Mouse (Mus musculus) yolk sac, embryonic 10.5 days (tissue): ENCODE results near the gene Cul3.
"Not testable (repeated sequence)": the region's sequence is repeated elsewhere in the genome, so short reads cannot be mapped to it uniquely, and the experiment has no call there.

ENCODE experiments used
- DNase-seq: peaks from one replicate; pipeline ENCODE4 v3.0.0-alpha.2; 2017; ENCODE audit warnings: low spot score

The Cul3 gene

DNA sequence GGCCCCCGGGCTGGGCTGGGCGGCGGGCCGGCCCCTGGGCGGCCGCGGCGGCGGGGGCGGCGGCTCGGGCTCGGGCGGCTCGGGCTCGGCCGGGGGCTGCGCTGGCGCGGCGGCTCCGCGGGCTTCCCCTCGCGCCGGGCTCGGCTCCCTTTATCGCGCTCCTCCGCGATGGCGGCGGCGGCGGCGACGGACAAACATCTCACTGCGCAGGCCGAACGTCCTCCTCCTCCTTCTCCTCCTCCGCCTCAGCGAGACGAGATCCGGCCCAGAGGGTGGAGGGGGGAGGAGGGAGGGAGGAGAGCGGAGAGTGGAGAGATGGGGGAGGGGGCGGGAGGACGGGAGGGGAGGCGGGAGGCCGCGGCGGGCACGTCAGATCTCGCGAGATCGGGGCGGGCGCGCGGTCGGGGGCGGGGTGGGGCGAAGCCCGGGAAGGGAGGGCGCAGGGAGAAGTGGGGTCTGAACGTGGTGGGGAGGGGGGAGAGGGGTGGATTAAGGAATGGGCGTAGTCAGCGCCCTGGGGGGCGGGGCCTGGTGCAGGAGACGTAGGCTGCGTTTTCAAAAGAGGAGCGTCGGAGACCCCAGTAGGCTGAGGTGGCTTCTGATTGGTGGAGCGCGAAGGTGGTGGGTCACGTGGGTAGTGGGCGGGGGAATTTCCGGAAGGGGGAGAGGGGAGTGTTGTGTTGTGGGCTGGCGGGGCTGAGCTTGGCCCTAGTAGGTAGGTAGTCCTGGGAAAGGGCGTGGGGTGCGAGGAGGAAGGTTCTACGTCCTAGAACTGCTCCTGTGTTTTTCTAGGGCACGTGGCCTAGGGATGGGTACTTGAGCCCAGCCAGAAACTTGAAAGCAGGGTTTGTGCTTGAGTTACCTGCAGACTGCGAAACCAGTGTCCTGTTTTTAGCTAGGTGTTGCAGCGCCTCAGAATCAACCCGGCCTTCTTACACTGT, at the start of gene Cul3:
Gene Cul3 (minus strand): TSS at position 45 of the 941 bp plus-strand sequence.
- DNase-seq, result peak; percentile 99

- no peak for DNase-seq
These were observed 49.2 kb upstream of the Cul3 start for GRCm38 (mm10) chr1:80389518-80389917.

DNA sequence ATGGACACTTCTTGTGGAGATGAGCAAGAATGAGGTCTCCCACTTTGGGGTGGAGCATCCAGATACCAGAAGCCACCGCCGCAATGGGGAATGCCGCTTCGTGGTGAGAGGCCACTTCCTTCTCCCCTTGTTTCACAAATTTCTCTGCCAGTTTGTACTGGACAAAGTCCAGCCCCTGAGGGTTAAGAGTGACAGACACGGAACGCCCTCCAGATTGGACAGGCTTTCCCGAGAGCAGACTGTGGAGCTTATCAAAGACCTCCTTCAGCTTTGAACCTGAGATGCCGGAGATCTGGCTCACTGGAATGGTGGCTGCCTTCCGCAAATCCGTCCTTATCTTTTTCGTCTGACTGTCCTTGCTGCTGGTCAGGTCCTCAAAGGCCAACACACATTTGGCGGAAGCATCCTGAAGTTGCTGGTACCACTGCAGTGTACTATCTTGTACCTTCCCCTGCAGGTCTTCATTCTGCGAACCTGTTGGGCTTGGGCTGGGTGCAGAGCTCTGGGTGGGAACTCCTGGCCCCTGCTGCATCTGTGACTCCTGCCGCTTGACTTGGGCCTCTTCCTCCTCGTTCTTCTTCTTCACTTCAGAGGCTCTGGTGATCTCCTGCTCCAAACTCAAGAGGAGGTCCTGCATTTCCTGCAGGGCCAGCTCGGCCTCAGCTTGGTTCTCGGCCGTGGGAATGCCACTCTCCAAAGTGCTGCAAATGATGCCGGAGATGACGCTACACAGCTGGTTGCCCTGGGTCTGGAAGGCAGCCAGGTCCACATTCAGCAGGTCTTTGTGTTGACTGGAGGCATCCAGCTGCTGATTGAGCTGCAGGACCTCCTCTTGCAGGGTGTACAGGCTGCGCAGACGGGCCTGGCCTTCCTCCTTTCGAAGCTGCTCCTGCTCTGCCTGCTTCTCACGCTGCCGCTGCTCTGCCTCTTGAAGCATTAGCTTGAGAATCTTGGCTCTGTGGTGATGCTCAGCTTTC, 43.6 kb upstream of the Cul3 start:
- DNase-seq, result no peak

- DNase-seq, result no peak
These were observed 42.6 kb upstream of the Cul3 start for GRCm38 (mm10) chr1:80382928-80383327.

- DNase-seq, result no peak
These were observed 41.0 kb upstream of the Cul3 start for GRCm38 (mm10) chr1:80381302-80381701.

- DNase-seq, result no peak
These were observed 31.7 kb upstream of the Cul3 start for GRCm38 (mm10) chr1:80372010-80372409.

DNA sequence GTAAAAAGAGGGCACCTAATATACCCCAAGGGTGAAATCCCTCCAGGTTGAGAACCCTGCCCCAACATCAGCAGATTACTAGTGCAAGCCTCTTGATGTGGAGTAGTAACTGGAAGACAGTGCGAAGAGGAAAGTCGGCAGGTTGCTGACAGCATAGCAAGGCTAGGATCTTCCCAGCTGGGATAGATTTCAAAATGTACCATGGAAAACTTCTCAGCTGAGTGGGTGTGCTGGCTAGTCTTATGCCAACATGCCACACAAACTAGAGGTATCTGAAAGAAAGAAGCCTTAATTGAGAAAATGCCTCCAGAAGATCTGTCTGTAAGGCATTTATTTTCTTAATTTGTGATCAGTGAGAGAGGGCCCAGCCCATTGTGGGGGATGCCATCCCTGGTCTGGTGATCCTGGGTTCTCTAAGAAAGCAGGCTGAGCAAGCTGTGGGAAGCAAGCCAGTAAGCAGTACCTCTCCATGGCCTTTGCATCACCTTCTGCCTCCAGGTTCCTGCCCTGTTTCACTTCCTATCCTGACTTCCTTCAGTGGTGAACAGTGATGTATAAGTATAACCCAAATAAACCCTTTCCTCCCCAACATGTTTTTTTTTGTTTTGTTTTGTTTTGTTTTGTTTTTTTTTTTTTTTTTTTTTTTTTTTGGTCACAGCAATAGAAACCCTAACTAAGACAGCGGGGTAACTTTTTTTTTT, 31.1 kb upstream of the Cul3 start:
- no peak for DNase-seq

GRCm38 (mm10) chr1:80363486-80363885, 23.2 kb upstream of the Cul3 start:
- no peak for DNase-seq

DNA sequence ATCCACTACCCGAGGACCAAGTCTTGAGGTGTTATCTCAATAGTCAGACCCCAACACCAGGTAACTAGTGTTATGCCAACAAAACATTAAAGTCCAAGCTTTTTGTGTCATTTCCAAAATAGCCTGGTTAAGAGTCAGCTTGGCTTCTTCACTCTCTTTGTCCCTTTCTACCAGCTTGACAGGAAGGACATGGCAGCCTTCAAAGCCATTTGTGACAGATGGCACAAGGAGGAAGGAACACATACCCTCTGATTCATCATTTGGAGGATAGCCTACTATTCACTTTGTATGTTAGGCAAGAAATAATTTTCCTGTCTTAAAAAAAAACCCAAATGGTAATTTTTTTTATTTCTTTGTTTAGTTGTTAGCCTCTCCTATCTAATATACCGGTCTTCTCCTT, 22.7 kb upstream of the Cul3 start:
- DNase-seq, result no peak

- no peak for DNase-seq
These were observed 22.1 kb upstream of the Cul3 start for GRCm38 (mm10) chr1:80362400-80362799.

DNA sequence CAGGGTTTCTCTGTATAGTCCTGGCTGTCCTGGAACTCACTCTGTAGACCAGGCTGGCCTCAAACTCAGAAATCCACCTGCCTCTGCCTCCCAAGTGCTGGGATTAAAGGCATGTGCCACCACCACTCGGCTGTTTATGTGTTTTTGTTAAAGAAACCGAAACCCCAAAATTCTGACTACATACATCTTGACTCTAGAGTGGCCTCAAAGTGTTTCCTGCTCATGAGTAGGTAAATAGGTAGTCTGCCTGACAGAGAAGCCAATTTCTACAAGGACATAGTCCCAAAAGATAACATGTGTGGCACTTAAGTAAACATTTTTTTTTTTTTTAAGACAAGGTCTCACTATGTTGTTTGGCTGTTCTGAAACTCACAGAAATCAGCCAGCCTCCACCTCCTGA, 21.5 kb upstream of the Cul3 start:
- DNase-seq, result not testable (repeated sequence)

GRCm38 (mm10) chr1:80360038-80360608, 19.8 kb upstream of the Cul3 start:
- DNase-seq, result no peak

DNA sequence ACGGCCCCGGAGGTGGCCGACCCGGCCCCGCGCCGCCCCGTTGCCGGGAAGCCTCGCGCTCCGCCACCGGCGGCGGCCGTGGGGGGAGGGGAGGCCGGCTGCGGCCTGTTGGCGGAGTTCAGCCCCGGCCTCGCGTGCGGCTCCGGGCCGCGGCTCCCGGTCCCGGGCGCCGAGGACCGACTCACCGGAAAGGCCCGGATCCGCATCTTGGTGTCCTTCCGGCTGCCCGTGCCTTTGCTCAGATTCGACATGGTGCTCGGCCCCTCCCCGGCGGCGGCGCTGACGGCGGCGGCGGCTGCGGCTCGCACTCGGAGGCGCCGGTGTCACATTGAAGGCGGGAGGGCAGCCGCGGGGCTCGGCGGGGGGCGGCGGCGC, 232 bp downstream of the Cul3 start:
- peak; percentile 60 for DNase-seq

DNA sequence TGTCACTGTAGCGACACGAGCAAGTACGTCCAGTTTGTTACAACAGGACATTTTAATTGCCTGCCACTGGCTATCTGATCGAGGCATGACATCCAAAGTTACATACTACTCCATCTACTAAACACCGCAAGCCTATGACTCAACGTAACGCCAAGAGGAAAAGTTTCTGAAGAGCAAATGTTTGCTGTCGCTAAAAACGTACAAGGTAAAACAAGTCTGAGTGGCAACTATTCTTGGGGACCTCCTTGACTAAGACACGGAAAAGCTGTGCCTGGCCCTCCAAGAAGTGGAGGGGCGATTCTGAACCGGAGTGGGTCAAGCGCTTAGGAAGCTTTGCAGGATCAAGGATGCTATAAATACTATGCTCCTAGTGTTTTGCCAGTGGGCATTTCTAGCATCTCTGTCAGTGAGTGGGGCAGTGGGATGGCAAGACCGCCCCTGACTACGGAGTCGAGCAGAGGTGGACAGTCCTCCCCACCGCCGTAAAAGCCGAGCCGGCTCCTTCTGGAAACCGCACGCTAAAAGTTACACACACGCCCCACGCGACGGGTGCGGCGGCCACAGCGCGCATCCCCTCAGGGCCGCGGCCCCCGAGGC, 757 bp downstream of the Cul3 start:
- peak; percentile 10 for DNase-seq

DNA sequence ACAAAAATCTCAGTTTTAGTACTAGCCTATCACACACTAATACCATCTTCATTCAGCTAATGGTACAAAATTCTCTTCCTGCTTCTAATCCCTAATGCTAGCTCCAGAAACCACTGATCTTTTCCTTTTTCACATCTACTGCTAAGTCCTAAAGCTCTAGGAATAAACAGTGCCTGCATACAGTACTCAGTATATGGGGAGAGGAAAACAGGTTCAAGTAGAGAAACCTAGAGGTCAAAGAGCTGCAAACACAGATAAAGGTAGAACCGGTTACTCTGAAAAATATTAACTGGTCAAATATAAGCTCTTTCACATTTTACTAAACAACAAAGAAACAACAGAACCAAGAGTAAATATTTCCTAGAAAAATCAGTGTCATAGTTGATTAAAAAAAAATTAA, 1.9 kb downstream of the Cul3 start:
- DNase-seq, result no peak

- DNase-seq, result no peak
These were observed 4.4 kb downstream of the Cul3 start for GRCm38 (mm10) chr1:80335726-80336368.

DNA sequence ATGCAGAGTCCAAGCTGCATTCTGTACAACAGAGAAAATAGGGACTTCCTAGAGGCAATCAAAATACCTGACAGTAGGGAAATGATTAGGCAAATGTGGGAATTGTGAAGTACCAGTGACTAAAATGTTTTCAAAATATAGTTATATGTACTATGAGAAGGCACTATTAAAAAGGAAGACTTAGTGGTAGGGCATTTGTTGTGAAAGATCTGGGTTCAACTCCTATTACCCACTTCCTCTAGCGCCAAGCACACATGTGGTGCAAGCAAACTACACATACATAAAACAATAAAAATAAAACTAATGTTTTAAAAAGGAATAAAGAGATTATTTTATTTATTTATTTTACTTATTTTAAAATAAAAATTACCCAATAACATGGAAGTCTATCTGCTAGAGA, 5.2 kb downstream of the Cul3 start:
- no peak for DNase-seq

DNA sequence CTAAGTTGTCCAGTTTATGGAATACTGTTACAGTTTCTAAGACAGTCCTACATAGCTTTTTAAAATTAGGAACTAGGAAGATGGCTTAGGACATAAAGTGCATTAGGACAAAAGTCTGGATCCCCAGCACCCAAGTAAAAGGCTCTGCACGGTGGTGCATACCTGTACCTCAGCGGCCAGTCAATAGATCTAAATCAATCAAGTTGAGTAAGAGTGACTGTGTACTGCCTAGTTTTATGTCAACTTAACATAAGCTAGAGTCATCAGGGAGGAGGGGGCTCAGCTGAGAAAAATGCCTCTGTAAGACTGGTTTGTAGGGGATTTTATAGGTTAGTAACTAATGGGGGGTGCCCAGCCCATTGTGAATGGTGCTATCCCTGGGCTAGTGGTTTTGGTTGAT, 9.3 kb downstream of the Cul3 start:
- no peak for DNase-seq

DNA sequence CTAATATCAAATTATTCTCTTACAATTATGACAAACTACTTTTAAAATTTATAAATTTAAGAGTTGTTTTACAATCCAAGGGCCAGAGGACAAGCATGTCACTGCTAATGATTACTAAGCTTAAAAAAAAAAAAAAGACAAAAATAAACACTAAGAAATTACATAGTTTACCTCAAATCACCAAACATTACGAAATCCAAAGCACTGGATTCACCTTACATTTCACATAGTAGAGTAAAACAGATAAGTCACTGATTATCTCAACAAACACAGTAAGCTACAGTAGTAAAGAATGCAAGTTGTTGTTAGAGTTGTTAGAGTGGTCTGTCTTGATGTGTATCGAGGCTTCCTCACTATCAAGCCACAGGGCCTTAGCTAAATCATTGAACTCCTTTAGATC, 14.5 kb downstream of the Cul3 start:
- no peak for DNase-seq

- DNase-seq, result no peak
These were observed 15.9 kb downstream of the Cul3 start for GRCm38 (mm10) chr1:80324370-80324769.

GRCm38 (mm10) chr1:80315533-80316045, 24.7 kb downstream of the Cul3 start:
- no peak for DNase-seq
